Mouse (Mus musculus): ENCODE data around the gene Selplg.

DNA sequence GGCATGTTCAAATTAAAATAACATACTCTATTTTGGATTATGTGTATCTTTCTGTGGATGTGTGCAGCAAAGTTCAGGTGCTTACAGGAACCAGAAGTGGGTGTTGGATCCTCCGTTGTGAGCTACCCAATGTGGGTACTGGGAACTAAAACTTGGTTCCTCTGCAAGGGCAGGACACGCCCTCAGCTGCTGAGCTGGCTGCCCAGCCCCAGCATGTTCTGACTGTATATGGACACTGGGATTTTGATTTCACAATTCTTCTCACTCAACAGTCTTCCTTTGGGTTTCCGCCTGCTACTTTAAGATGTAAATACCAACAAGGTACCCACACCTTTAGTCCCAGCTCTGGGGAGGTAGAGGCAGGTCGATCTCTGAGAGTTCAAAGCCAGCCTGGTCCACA lies 8.0 kb upstream of the Selplg start:
- TF ChIP-seq CTCF (IDR thresholded peaks at IDR 0.05), result no peak
- no peak for TF ChIP-seq EP300 (IDR thresholded peaks at IDR 0.05)
